Mouse (Mus musculus) cerebellum, adult 9-10 months (tissue): ENCODE measurements at regions not wholly inside any gene's neighbourhood (a gene's known extent, or its start where the extent isn't known, plus 50 kb on each side); places are given as distances from the start of the nearest gene placed in this dataset.

Experiments
- DNase-seq: peaks from one replicate; pipeline ENCODE4 v3.0.0; 2022

DNA sequence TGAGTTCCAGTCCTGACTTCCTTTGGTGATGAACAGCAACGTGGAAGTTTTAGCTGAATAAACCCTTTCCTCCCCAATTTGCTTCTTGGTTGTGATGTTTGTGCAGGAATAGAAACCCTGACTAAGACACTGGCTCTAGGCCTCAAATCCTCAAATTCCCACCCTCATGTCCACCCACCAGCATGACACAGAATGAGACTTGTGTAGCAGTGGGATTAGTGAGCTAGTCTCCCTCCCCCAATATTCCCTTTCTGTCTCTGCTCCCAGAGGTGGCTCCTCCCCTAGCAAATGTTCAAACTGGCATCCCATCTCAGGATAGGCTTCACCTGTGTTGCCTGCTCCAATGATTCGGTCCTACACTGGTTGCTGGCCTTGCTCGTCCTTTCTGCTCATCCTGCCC is 94.1 kb upstream of the Myocd start:
- no peak for DNase-seq

DNA sequence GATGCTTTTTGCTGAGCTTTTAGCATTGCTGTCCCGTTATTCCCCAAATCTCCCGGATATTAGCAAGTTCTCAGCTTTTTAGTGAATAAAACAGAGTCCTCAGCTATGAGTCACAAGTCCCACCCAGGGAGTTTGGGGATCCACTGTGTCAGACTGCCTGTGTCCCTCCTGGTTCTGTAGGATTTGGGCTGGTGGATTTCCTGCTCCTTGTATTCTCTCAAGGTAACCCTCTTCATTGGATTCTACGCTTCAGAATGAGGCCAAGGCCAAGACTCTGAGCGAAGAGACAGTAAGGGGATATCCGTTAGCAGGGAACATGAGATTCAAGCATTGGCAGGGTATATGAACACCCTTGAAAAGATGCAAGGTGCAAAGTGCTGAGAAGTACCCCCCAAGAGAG is 90.9 kb upstream of the Myocd start:
- no peak for DNase-seq

- no peak for DNase-seq
These were observed 89.1 kb upstream of the Myocd start for GRCm38 (mm10) chr11:65358908-65359307.

DNA sequence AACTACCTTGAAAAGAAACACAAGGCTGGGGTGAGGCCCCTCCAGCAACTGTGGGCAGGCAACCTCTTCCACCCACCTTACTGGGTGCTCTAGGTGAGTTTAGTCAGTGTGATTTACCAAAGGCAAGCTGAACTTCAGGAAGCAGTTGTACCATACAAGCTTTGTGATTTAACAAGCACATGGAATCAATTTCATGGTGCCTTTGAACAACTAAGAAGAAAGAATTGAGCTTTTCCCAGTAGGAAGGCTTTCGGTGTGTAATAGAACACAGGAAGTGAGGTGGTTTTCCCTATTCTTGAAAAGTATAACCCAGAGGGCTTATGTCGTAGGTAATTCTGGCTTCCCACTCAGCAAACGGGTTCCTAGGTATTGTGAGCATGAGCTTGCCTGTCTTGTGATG is 82.7 kb upstream of the Myocd start:
- no peak for DNase-seq

DNA sequence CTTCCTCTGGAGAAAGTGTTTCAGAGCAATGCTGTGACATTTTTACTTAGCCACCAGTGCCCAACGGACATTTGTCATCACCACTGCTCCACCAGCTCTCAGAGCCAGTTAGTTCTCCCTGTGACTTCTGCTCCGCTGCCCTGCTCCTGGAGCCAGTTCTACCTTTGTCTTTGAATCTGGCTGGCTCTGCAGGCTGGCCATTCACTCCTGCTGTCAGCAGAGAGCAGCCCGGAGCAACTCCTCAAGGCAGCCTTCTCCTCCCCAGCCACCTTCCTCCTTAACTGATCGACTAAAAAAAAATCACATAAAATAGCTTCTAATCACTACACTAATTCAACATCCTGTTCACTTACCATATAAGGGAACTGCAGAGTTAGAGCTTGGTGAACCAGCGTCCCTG is 79.2 kb upstream of the Myocd start:
- no peak for DNase-seq

- no peak for DNase-seq
These were observed 72.1 kb upstream of the Myocd start for GRCm38 (mm10) chr11:65341683-65342440.

GRCm38 (mm10) chr11:65334286-65334685 is 64.5 kb upstream of the Myocd start:
- DNase-seq = no peak

DNA sequence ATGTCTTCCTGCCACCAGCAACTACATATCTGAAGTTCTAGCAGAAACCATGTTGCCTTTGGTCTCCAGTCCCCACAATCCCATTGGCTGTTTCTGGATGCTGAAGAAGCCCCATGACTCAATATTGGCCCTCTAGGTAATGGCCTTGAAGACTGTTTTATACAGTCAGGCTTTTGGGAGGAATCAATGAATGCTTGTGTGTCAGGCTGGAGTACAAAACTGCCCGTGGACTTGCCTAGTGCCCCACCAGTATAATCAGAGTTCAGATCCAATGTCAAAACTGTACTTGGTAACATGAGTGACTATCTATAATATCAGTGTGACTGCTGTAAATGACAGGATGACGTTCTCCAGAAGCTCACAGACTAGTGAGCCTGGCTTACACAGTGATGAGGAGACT is 63.3 kb upstream of the Myocd start:
- no peak for DNase-seq

- DNase-seq = no peak
These were observed 53.2 kb upstream of the Myocd start for GRCm38 (mm10) chr11:65322877-65323440.
